Mouse (Mus musculus) CD4-positive, CD25-positive, alpha-beta regulatory T cell, adult 4 months (primary cell): ENCODE measurements around the gene Mllt6. TPM values are rescaled to one million over a fixed set of nuclear protein-coding genes. Genes with fewer than 3 reads are reported as not detected.
"Not testable (repeated sequence)": the region's sequence is repeated elsewhere in the genome, so short reads cannot be mapped to it uniquely, and the experiment has no call there.

ENCODE experiments used
- ATAC-seq: one replicate; pipeline ENCODE4 v1.8.0; 2017
- polyA plus RNA-seq, 2 experiments: library from polyadenylated mRNA; unstranded; fragments of 100-300 nt; shearing (Covaris generic); gene quantifications; one replicate each; pipeline ENCODE4 v1.2.1; 2017

The Mllt6 gene
- polyA plus RNA-seq, 2 experiments from 2014 or later, result 8.0 to 14.1 TPM

DNA sequence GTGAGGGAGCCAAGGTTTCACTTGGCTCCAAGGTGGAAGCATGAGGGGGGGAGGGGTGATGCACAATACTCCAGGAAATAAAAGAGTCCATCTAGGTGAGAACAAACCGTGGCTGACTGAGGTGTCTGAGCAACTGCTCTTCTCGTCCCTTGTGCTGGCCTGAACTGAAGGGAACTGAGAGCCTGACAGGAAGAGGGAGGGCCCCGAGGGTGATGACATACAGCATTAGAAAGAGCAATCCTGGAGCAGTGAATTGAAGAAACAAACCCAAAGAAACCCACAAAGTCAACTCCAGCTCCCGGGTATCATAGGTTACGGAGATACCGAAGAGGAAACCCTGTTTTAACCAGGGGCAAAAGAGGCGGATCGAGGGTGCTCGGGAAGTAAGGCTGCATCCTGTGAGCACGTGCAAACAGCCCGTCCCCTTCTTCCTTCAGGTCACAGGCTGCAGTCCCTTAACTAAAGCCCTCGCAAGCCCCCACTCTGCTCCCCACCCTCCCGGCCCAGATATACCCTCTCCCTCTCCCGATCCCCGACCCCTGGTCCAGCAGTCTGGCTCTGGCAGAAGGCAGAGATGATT, 55.2 kb downstream of the Mllt6 start:
- ATAC-seq, result peak; percentile 42

DNA sequence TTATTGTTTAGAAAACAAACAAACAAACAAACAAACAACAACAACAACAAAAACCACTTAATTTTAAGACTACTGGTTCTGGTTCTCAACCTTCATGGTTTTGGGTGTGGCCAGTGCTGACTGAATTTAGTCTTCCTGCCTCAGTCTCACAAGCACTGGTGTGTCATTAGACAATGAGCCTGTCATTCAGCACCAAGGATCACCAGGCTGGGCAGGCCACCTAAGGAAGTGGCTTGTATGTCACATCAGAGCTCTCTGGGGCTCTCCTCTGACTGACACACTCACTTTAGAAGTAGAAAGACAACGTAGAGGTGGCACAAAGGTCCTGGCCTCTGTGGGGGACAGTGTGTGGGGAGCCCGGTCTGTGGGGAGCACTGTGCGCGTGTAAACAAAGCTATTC, 55.8 kb downstream of the Mllt6 start:
- ATAC-seq, result peak; percentile 82

DNA sequence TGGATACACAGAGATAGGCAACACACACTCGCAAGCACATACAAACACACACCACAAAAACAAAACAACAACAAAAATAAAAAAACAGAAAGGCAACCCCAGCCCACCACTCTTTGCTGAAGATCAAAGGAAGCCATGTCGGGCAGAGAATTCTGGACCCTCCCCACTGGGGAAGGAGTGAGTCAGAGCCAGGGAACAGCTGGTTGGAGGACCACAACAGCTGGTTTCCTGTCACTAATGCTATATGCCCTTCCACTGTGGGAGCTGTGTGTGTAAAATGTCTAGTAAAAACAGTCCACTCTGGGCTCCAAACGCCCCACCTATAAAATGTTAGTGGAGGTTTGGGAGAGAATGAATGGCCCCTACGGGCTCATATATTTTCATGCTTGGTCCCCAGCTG, 58.1 kb downstream of the Mllt6 start:
- ATAC-seq, result no peak

DNA sequence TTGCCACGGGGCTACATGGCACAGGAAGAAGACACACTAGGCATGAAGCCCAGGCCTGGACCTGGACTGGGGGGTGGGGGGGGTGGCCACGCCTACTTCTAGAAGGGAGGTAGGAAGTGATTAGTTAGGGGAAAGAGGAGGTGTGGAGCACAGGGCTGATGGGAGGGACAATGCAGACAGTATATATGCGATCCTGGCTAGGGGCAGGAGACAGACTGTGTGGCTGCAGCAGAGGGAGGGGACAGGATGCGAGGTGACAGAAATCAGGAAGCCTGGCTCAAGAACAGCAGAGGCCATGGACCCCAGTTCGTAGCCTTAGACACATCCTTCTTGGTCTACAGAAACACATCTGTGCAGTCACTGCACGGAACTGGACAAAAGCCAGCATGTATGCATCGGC, 60.5 kb downstream of the Mllt6 start:
- ATAC-seq, result no peak

GRCm38 (mm10) chr11:97728311-97728710, 65.1 kb downstream of the Mllt6 start:
- peak; percentile 99 for ATAC-seq

- ATAC-seq, result peak; percentile 40
Measured at GRCm38 (mm10) chr11:97728730-97729129, 65.5 kb downstream of the Mllt6 start.

DNA sequence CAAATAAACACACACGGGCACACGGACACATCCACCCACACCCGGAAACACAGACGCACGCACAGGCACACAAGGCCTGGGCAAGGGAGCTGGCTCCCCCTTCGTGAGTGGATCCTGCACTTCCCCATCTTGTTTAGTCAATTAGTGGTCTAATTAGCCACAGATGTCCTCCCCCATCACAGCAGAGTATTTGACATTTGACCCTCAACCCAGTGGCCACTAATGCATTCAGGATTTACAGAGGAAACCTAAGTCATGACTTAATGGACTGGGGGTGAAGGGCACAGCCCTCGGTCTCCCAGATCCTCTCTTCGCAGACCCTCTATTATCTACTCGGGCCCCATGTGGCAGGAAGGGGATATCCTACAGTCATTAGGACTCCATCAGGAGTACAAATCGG, 70.5 kb downstream of the Mllt6 start:
- no peak for ATAC-seq

DNA sequence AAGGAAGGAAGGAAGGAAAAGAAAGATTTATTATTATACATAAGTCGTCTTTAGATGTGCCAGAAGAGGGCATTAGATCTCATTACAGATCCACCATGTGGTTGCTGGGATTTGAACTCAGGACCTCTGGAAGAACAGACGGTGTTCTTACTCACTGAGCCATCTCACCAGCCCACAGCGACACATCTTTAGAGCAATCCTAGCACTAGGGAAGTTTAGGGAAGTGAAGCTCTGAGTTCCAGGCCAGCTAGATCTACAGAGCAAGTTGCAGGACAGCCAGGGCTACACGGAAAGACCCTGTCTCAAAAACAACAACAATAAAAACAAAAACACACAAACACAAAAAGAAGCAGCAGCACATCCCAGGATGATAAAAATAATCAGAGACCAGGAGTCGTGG, 71.6 kb downstream of the Mllt6 start:
- not testable (repeated sequence) for ATAC-seq

Other genes with a start within 250 kb of the Mllt6 start
- not detected for gene Arhgap23, start 247.9 kb upstream of the Mllt6 start, polyA plus RNA-seq
- gene 4933428G20Rik, start 163.1 kb upstream of the Mllt6 start, polyA plus RNA-seq, result not detected
- gene Srcin1, start 87.2 kb upstream of the Mllt6 start, polyA plus RNA-seq, result not detected
- under 1 TPM; 0.43 to 0.78 TPM for gene Epop, start 33.7 kb upstream of the Mllt6 start, polyA plus RNA-seq
- 10 to 100 TPM; 63.5 to 80.3 TPM for gene Cisd3, start 22.4 kb downstream of the Mllt6 start, polyA plus RNA-seq
- gene Pcgf2, start 37.1 kb downstream of the Mllt6 start, polyA plus RNA-seq, result 1 to 10 TPM; 2.9 to 4.6 TPM
- 100 to 1,000 TPM; 453 to 558 TPM for gene Psmb3, start 40.0 kb downstream of the Mllt6 start, polyA plus RNA-seq
- 1 to 10 TPM; 1.4 to 2.2 TPM for gene Pip4k2b, start 81.3 kb downstream of the Mllt6 start, polyA plus RNA-seq
- 10 to 100 TPM; 25.2 to 33.8 TPM for gene Cwc25, start 103.1 kb downstream of the Mllt6 start, polyA plus RNA-seq
- gene 1700001P01Rik, start 112.5 kb downstream of the Mllt6 start, polyA plus RNA-seq, result not detected
- gene Rpl23, start 119.0 kb downstream of the Mllt6 start, polyA plus RNA-seq, result 1,000 to 10,000 TPM in 1 of 2 experiments, 100 to 1,000 TPM in 1; 884 to 1,093 TPM
- 10 to 100 TPM; 46.4 to 49.9 TPM for gene Lasp1, start 135.6 kb downstream of the Mllt6 start, polyA plus RNA-seq
- 1 to 10 TPM; 1.4 TPM for gene B230217C12Rik, start 177.4 kb downstream of the Mllt6 start, polyA plus RNA-seq
- gene Fbxo47, start 220.7 kb downstream of the Mllt6 start, polyA plus RNA-seq, result under 1 TPM; 0.34 to 0.65 TPM